Mouse (Mus musculus) kidney, adult 2 months (tissue): ENCODE measurements around the gene Rhoj.

Experiments
- CTCF ChIP-seq: fragments of 200-500 bp; conservative IDR thresholded peaks from 2 replicates; pipeline ENCODE4 v1.5.1; 2011; ENCODE audit warnings: low read depth, mild to moderate bottlenecking, control low read depth, low read length, moderate library complexity, mixed read lengths; ENCODE audit not compliant: insufficient read depth, insufficient read length
- POLR2A ChIP-seq: fragments of 200-500 bp; IDR thresholded peaks from one replicate; pipeline ENCODE4 v1.6.1; 2011; ENCODE audit warnings: low read depth, low read length, control low read depth

DNA sequence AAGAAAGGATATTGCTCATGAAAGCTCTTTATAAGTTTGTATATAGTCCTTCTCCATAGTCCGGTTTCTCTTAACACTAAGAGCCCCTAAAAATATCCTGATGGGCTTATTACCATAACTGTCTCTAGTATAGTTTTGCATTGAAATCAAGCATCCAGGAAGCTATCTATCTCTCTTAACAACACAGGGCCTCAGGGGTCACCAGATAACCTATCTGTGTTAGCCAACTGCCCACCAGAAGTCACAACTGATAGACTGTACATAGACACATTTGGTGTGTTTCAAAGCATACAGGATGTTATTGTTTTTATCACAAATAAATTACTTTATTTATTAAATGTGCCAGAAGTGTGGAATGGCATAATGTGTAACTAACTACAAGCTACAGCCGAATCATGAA is 21.1 kb downstream of the Rhoj start:
- no peak for TF ChIP-seq CTCF
- no peak for TF ChIP-seq POLR2A
